Mouse (Mus musculus) neural tube, embryonic 11.5 days (tissue): Measurements from ENCODE around the gene Zfp541. TPM values are rescaled to one million over a fixed set of nuclear protein-coding genes. Genes with fewer than 3 reads are reported as not detected.

Source experiments
- ATAC-seq: fragments of 200-750 bp; cut with Nextera tagmentation; 2 replicates; pipeline ENCODE4 v1.8.0; 2017; ENCODE audit warnings: moderate number of reproducible peaks, mild to moderate bottlenecking, moderate TSS enrichment, moderate library complexity; ENCODE audit not compliant: insufficient read depth, low FRiP score, low TSS enrichment
- DNase-seq: peaks from one replicate; pipeline ENCODE4 v3.0.0-alpha.2; 2015; ENCODE audit warnings: low spot score
- H3K27ac ChIP-seq: fragments of 300-500 bp; sonication (generic); 2 replicates; pipeline ENCODE4 v1.5.1; 2014; ENCODE audit warnings: low read depth, mild to moderate bottlenecking, low read length
- H3K27me3 ChIP-seq: fragments of 300-500 bp; sonication (generic); 2 replicates; pipeline ENCODE4 v1.6.1; 2014; ENCODE audit warnings: mild to moderate bottlenecking, low read length, mixed read lengths; ENCODE audit not compliant: control insufficient read depth, insufficient read depth
- H3K36me3 ChIP-seq: fragments of 300-500 bp; sonication (generic); 2 replicates; pipeline ENCODE4 v1.6.1; 2014; ENCODE audit warnings: mild to moderate bottlenecking, low read length, moderate library complexity, mixed read lengths; ENCODE audit not compliant: control insufficient read depth, insufficient read depth
- H3K4me1 ChIP-seq: fragments of 300-500 bp; sonication (generic); 2 replicates; pipeline ENCODE4 v1.6.1; 2014; ENCODE audit warnings: low read length, mixed read lengths; ENCODE audit not compliant: control insufficient read depth, insufficient read depth
- H3K4me2 ChIP-seq: fragments of 300-500 bp; sonication (generic); 2 replicates; pipeline ENCODE4 v1.6.1; 2014; ENCODE audit warnings: low read depth, mild to moderate bottlenecking, moderate library complexity
- H3K4me3 ChIP-seq: fragments of 300-500 bp; sonication (generic); 2 replicates; pipeline ENCODE4 v1.5.1; 2014; ENCODE audit warnings: low read depth, low read length
- H3K9ac ChIP-seq: fragments of 300-500 bp; sonication (generic); 2 replicates; pipeline ENCODE4 v1.6.1; 2014; ENCODE audit warnings: mild to moderate bottlenecking, low read length
- H3K9me3 ChIP-seq: fragments of 300-500 bp; sonication (generic); 2 replicates; pipeline ENCODE4 v1.6.1; 2016; ENCODE audit warnings: low read length; ENCODE audit not compliant: control insufficient read depth
- WGBS: fragments of 180-500 bp; shearing (Covaris S2); extraction: QIAGEN DNeasy Blood & Tissue Kit; methylation state at CpG from one replicate; pipeline ENCODE4 v1.1.7; 2014; 5-methylcytosine and 5-hydroxymethylcytosine counted together
- polyA plus RNA-seq: library from polyadenylated mRNA; unstranded; fragments of >200 nt; fragmentation: Nextera tagmentation; extraction: Ambion mirVana; gene quantifications from 2 replicates; pipeline ENCODE4 v1.2.1, GENCODE M21; 2014

Zfp541 gene
- polyA plus RNA-seq, 1 experiment from 2014 or later: 0.08 TPM

- Histone ChIP-seq H3K27ac (no peak overlapping the region), H3K9ac (no peak overlapping the region), H3K4me2 (no peak overlapping the region), H3K27me3 (no peaks in the 10 kb centered on the region), H3K4me3 (no peak overlapping the region), H3K36me3 (no peaks in the 10 kb centered on the region), H3K9me3 (no peaks in the 10 kb centered on the region), H3K4me1 (no peaks in the 10 kb centered on the region)
- DNase-seq (no peak), ATAC-seq (no peak)
- WGBS: 79% methylated on average over 2 of the region's 2 CpGs
These were observed 26.0 kb downstream of the Zfp541 start for GRCm38 (mm10) chr7:16087587-16087986.

- H3K9ac ChIP-seq: no peak overlapping the region
These were observed 33.0 kb downstream of the Zfp541 start for GRCm38 (mm10) chr7:16094592-16094991.

GRCm38 (mm10) chr7:16098021-16099017 is 36.7 kb downstream of the Zfp541 start, which contains the start of gene Napa:
Gene Napa, plus strand, starts transcription at chr7:16098458.
- Histone ChIP-seq H3K27me3 (no peaks in the 10 kb centered on the region), H3K4me2 (peak within 1 kb of the TSS; percentile 97), H3K36me3 (no peaks in the 10 kb centered on the region; the same call in 1 of the 2 replicates), H3K4me1 (peaks cover 8% of the 10 kb centered on the region), H3K9ac (peak within 1 kb of the TSS; percentile 94), H3K27ac (peak within 1 kb of the TSS; percentile 84), H3K4me3 (peak within 1 kb of the TSS; percentile 99), H3K9me3 (no peaks in the 10 kb centered on the region)
- WGBS: under 1% methylated on average over 68 of the region's 68 CpGs
- ATAC-seq: peak; percentile 99
- peak; percentile 99 for DNase-seq

More at GRCm38 (mm10) chr7:16094592-16094991, 33.0 kb downstream of the Zfp541 start:
- Histone ChIP-seq H3K4me2 (no peak overlapping the region), H3K27me3 (no peaks in the 10 kb centered on the region), H3K4me3 (no peak overlapping the region), H3K27ac (no peak overlapping the region), H3K36me3 (no peaks in the 10 kb centered on the region), H3K9me3 (no peaks in the 10 kb centered on the region), H3K4me1 (peaks cover 7% of the 10 kb centered on the region)
- WGBS: 76% methylated on average over 3 of the region's 3 CpGs
- no peak for DNase-seq
- ATAC-seq: no peak

GRCm38 (mm10) chr7:16099901-16100300 is 38.3 kb downstream of the Zfp541 start:
- no peak for ATAC-seq
- no peaks in the 10 kb centered on the region for H3K9me3 ChIP-seq
- H3K27me3 ChIP-seq: no peaks in the 10 kb centered on the region
- peak overlapping the region; percentile 97 for H3K4me2 ChIP-seq
- H3K36me3 ChIP-seq: peaks cover 5% of the 10 kb centered on the region; the same call in 1 of the 2 replicates
- WGBS: 87% methylated on average over 4 of the region's 4 CpGs
- H3K4me3 ChIP-seq: no peak overlapping the region
- H3K27ac ChIP-seq: no peak overlapping the region
- H3K9ac ChIP-seq: peak overlapping the region; percentile 26
- H3K4me1 ChIP-seq: peaks cover 8% of the 10 kb centered on the region
- DNase-seq: no peak

- 0 out of 2 replicates have a peak overlapping the region, but pooled peaks have one; percentile 18 for H3K9ac ChIP-seq
- ATAC-seq: no peak
These were observed 39.5 kb downstream of the Zfp541 start for GRCm38 (mm10) chr7:16101081-16101480.

GRCm38 (mm10) chr7:16101726-16102475 is 40.3 kb downstream of the Zfp541 start:
- Histone ChIP-seq H3K4me1 (peaks cover 8% of the 10 kb centered on the region), H3K27me3 (no peaks in the 10 kb centered on the region), H3K4me3 (no peak overlapping the region), H3K4me2 (no peak overlapping the region), H3K9ac (no peak overlapping the region), H3K27ac (no peak overlapping the region), H3K9me3 (no peaks in the 10 kb centered on the region), H3K36me3 (peaks cover 5% of the 10 kb centered on the region; the same call in 1 of the 2 replicates)
- DNase-seq (no peak), ATAC-seq (no peak)
- WGBS: 74% methylated on average over 15 of the region's 15 CpGs

More at GRCm38 (mm10) chr7:16101081-16101480, 39.5 kb downstream of the Zfp541 start:
- WGBS: 82% methylated on average over 7 of the region's 7 CpGs
- Histone ChIP-seq H3K27me3 (no peaks in the 10 kb centered on the region), H3K27ac (no peak overlapping the region), H3K9me3 (no peaks in the 10 kb centered on the region), H3K36me3 (peaks cover 5% of the 10 kb centered on the region; the same call in 1 of the 2 replicates), H3K4me2 (no peak overlapping the region), H3K4me3 (no peak overlapping the region), H3K4me1 (peaks cover 8% of the 10 kb centered on the region)
- no peak for DNase-seq

- 86% methylated on average over 5 of the region's 5 CpGs for WGBS
- Histone ChIP-seq H3K36me3 (peaks cover 5% of the 10 kb centered on the region; the same call in 1 of the 2 replicates), H3K4me2 (no peak overlapping the region), H3K9me3 (no peaks in the 10 kb centered on the region), H3K4me1 (peaks cover 8% of the 10 kb centered on the region), H3K27me3 (no peaks in the 10 kb centered on the region), H3K4me3 (no peak overlapping the region), H3K27ac (no peak overlapping the region), H3K9ac (no peak overlapping the region)
- no peak for DNase-seq
- ATAC-seq: no peak
These were observed 41.1 kb downstream of the Zfp541 start for GRCm38 (mm10) chr7:16102686-16103226.

- Histone ChIP-seq H3K27me3 (no peaks in the 10 kb centered on the region), H3K9me3 (no peaks in the 10 kb centered on the region), H3K4me3 (no peak overlapping the region), H3K27ac (peak overlapping the region; percentile 29; the same call in 1 of the 2 replicates), H3K4me1 (peaks cover 8% of the 10 kb centered on the region), H3K4me2 (no peak overlapping the region), H3K36me3 (peaks cover 5% of the 10 kb centered on the region; the same call in 1 of the 2 replicates), H3K9ac (0 out of 2 replicates have a peak overlapping the region, but pooled peaks have one; percentile 6)
- peak; percentile 56; the same call in 1 of the 2 replicates for ATAC-seq
- WGBS: 75% methylated on average over 6 of the region's 6 CpGs
- DNase-seq: no peak
These were observed 42.1 kb downstream of the Zfp541 start for GRCm38 (mm10) chr7:16103760-16104159.
